Mouse (Mus musculus) stomach, embryonic 14.5 days (tissue): ENCODE measurements around the gene Pabpn1. TPM values are rescaled to one million over a fixed set of nuclear protein-coding genes. Genes with fewer than 3 reads are reported as not detected.

ENCODE experiments used
- ATAC-seq: fragments of 200-750 bp; cut with Nextera tagmentation; 2 replicates; pipeline ENCODE4 v1.8.0; 2017; ENCODE audit warnings: low read depth, moderate TSS enrichment; ENCODE audit not compliant: insufficient number of reproducible peaks, insufficient read depth, low FRiP score
- H3K27ac ChIP-seq: fragments of 300-500 bp; sonication (generic); 2 replicates; pipeline ENCODE4 v1.5.1; 2014; ENCODE audit warnings: mild to moderate bottlenecking, low read length, moderate library complexity, mixed read lengths
- H3K27me3 ChIP-seq: fragments of 300-500 bp; sonication (generic); 2 replicates; pipeline ENCODE4 v1.6.1; 2014; ENCODE audit warnings: low read length, control low read depth, mixed read lengths; ENCODE audit not compliant: control insufficient read depth, insufficient read depth
- H3K36me3 ChIP-seq: fragments of 300-500 bp; sonication (generic); 2 replicates; pipeline ENCODE4 v1.6.1; 2014; ENCODE audit warnings: mild to moderate bottlenecking, control low read depth, low read length, moderate library complexity, mixed read lengths; ENCODE audit not compliant: control insufficient read depth, insufficient read depth
- H3K4me1 ChIP-seq: fragments of 300-500 bp; sonication (generic); 2 replicates; pipeline ENCODE4 v1.6.1; 2014; ENCODE audit warnings: low read length, control low read depth, mixed read lengths; ENCODE audit not compliant: control insufficient read depth, insufficient read depth
- H3K4me2 ChIP-seq: fragments of 300-500 bp; sonication (generic); replicated peaks from 2 replicates; pipeline ENCODE4 v1.6.1; 2014; ENCODE audit warnings: low read depth, low read length, control low read depth
- H3K4me3 ChIP-seq: fragments of 300-500 bp; sonication (generic); 2 replicates; pipeline ENCODE4 v1.5.1; 2014; ENCODE audit warnings: low read depth, low read length, control low read depth
- H3K9ac ChIP-seq: fragments of 300-500 bp; sonication (generic); replicated peaks from 2 replicates; pipeline ENCODE4 v1.6.1; 2014; ENCODE audit warnings: low read depth, mild to moderate bottlenecking, control low read depth, low read length, moderate library complexity, mixed read lengths
- H3K9me3 ChIP-seq: fragments of 300-500 bp; sonication (generic); 2 replicates; pipeline ENCODE4 v1.6.1; 2016; ENCODE audit warnings: low read depth, low read length, control low read depth; ENCODE audit not compliant: control insufficient read depth
- WGBS: fragments of 180-500 bp; shearing (Covaris S2); extraction: QIAGEN DNeasy Blood & Tissue Kit; methylation state at CpG from one replicate; pipeline ENCODE4 v1.1.7; 2014; 5-methylcytosine and 5-hydroxymethylcytosine counted together
- polyA plus RNA-seq: library from polyadenylated mRNA; unstranded; fragments of >200 nt; fragmentation: Nextera tagmentation; extraction: Ambion mirVana; gene quantifications from 2 replicates; pipeline ENCODE4 v1.2.1, GENCODE M21; 2014

The Pabpn1 gene
- polyA plus RNA-seq, 1 experiment from 2014 or later: 136 TPM

DNA sequence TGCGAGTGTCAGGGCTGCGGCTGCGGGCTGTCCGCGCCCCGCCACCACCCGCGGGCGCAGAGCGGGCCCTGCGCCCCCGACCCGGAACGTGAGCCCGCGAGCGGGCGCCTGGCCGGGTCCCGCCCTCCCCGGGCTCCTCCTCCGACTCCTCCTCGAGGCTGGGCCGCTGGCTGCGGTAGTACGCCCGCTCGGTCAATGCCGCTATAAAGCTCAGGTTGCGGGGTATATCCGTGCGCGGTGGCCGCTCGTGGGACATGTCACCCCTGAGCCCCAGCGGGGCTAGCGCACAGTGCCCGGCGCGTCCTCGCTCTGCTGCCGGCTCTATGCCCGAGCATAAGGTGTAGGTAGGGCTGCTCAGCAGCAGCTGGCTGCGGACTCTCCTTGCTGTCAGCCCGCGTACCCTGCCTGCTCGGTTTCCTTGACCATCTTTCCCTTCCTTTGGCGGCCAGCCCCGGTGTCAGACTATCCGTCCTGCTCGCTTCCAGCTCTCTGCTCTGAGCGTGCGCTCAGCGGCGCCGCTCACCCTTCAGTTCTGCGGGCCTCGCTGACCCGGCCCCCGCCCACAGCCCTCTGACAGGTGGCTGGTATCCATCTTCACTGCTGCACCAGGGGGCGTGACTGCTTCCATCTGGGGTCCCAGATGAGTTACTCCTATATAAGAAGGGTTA is 15.1 kb upstream of the Pabpn1 start, which contains the start of gene Ppp1r3e:
TSS of gene Ppp1r3e (minus strand) at position 503 of the 668 bp plus-strand sequence.
- 0% methylated on average over 46 of the region's 61 CpGs for WGBS
- peak; percentile 75 for ATAC-seq
- Histone ChIP-seq H3K4me2 (peak within 1 kb of the TSS; percentile 96), H3K27me3 (no peaks in the 10 kb centered on the region), H3K9ac (peak within 1 kb of the TSS; percentile 57), H3K27ac (peak within 1 kb of the TSS; percentile 80; the same call in 1 of the 2 replicates), H3K9me3 (no peaks in the 10 kb centered on the region), H3K4me3 (peak within 1 kb of the TSS; percentile 71), H3K4me1 (peaks cover 5% of the 10 kb centered on the region; the same call in 1 of the 2 replicates), H3K36me3 (no peaks in the 10 kb centered on the region; the same call in 1 of the 2 replicates)

DNA sequence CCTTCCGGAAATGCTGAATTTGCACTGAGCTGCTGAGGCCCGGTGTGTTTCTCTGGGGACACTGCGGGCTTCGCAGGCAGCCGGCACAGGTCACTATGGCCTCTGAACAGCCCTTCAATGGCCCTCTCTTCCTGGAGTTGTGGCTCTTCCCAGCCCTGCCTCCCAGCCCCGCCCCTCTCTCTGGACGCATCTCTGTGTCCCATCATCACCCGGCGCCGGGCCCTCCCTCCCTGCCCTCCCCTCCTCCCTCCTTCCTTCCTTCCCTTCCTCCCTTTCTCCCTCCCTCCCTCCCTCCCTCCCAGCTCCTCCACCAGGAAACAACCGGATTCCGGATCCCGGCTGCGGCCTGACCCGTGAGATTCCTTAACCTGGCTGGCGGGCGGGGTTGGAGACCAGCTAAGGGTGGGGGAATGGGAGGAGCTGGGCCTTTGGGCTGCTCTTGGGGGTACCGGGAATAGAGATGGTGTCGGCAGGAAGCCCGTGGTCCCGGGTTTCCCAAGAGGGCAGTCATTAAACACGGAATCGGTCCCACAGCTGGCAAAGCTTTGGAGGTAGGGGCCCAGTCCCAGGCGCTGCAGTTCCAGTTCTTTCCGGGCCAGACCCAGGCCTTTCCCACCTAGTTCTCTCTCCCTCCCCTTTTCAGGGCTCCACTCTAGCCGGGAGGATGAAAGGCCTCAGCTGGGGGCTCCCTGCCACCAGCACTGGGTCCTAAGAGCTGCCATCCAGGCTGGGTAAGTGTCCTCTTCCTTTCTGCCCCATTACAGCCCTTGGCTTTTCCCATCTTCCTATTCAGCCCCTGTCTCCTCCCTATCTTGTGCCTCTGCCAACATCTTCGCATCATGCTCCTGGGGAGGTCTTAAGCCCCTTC is 8.9 kb upstream of the Pabpn1 start, which contains the start of the genes Bcl2l2 and Gm20521:
TSS of gene Bcl2l2 (plus strand) at position 224 of the 868 bp plus-strand sequence.
TSS of gene Gm20521 (plus strand) at position 288 of the 868 bp plus-strand sequence.
- Histone ChIP-seq H3K4me2 (peak within 1 kb of the TSS; percentile 84), H3K9ac (peak within 1 kb of the TSS; percentile 79), H3K9me3 (no peaks in the 10 kb centered on the region), H3K27ac (peak within 1 kb of the TSS; percentile 97), H3K4me3 (peak within 1 kb of the TSS; percentile 73), H3K27me3 (no peaks in the 10 kb centered on the region), H3K4me1 (peaks cover 16% of the 10 kb centered on the region), H3K36me3 (peaks cover 12% of the 10 kb centered on the region; the same call in 1 of the 2 replicates)
- ATAC-seq: peak; percentile 84
- WGBS: under 1% methylated on average over 27 of the region's 27 CpGs

DNA sequence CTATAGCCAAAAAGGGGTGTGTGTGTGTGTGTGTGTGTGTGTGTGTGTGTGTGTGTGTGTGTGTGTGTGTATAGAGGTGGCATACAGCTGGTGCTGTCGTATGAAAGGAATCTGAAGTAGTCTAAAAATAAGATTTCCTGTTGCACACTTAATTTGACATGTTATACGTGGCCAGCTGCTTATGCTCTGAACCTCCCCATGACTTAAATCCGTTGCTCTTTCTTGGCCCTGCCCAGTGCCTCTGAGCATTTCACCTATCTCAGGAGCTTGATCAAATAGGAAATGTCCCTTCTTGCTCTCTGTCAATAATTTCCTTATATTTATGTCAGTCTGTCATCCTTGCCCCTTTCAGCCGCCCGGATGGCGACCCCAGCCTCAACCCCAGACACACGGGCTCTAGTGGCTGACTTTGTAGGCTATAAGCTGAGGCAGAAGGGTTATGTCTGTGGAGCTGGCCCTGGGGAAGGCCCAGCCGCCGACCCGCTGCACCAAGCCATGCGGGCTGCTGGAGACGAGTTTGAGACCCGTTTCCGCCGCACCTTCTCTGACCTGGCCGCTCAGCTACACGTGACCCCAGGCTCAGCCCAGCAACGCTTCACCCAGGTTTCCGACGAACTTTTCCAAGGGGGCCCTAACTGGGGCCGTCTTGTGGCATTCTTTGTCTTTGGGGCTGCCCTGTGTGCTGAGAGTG is 8.1 kb upstream of the Pabpn1 start:
- peaks cover 12% of the 10 kb centered on the region; the same call in 1 of the 2 replicates for H3K36me3 ChIP-seq
- peak overlapping the region; percentile 73 for H3K4me3 ChIP-seq
- WGBS: 12% methylated on average over 21 of the region's 21 CpGs
- no peaks in the 10 kb centered on the region for H3K27me3 ChIP-seq
- H3K4me1 ChIP-seq: peaks cover 16% of the 10 kb centered on the region
- H3K27ac ChIP-seq: peak overlapping the region; percentile 97
- peak overlapping the region; percentile 84 for H3K4me2 ChIP-seq
- H3K9me3 ChIP-seq: no peaks in the 10 kb centered on the region
- peak overlapping the region; percentile 79 for H3K9ac ChIP-seq
- 0 out of 2 replicates have a peak, but pooled peaks have one; percentile 2 for ATAC-seq

DNA sequence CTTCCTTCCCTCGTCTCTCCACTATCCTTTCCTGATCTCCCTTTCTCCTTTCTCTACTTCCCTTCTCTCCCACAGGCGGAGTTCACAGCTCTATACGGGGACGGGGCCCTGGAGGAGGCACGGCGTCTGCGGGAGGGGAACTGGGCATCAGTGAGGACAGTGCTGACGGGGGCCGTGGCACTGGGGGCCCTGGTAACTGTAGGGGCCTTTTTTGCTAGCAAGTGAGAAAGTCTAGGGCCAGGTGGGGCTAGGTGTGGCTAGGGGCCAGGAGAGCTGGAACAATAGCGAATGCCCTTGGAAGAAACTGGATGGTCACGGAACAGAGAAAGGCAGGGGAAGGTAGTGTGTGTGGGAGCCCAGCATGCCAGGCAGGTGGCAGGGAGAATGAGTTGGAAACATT is 7.0 kb upstream of the Pabpn1 start:
- H3K4me3 ChIP-seq: no peak overlapping the region
- peak overlapping the region; percentile 12 for H3K4me2 ChIP-seq
- no peak overlapping the region for H3K27ac ChIP-seq
- peaks cover 16% of the 10 kb centered on the region for H3K4me1 ChIP-seq
- H3K9me3 ChIP-seq: no peaks in the 10 kb centered on the region
- ATAC-seq: no peak
- WGBS: 90% methylated on average over 11 of the region's 11 CpGs
- H3K36me3 ChIP-seq: peaks cover 12% of the 10 kb centered on the region; the same call in 1 of the 2 replicates
- H3K9ac ChIP-seq: no peak overlapping the region
- H3K27me3 ChIP-seq: no peaks in the 10 kb centered on the region

DNA sequence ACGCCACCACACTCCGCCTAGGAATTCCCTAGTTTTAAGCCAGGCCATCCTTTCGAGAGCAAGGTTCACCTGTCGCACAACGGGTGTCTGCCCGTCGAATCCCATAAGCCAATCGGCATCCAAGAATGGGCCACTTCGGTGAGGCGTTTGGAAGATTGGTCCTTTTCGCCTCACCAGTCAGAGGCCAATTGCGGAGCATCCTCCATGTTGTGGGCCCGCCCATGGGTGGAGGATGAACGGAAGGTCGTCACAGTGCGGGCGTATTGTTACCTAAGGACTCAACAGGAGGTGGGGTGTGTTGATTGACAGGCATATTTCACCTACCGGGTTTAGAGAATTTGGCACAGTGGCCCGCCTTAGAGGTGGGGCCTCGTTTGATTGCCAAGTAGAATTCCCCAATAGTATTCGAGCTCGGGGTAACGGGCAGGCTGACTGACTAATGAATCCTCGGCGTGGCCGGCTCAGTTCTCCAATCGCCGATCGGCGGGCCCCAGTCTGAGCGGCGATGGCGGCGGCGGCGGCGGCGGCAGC is 1.4 kb downstream of the Pabpn1 start:
- no peaks in the 10 kb centered on the region for H3K9me3 ChIP-seq
- H3K27ac ChIP-seq: peak overlapping the region; percentile 97
- peaks cover 28% of the 10 kb centered on the region for H3K36me3 ChIP-seq
- peak overlapping the region; percentile 95 for H3K4me3 ChIP-seq
- ATAC-seq: peak; percentile 98
- H3K9ac ChIP-seq: peak overlapping the region; percentile 99
- H3K4me2 ChIP-seq: peak overlapping the region; percentile 40
- no peaks in the 10 kb centered on the region for H3K27me3 ChIP-seq
- WGBS: under 1% methylated on average over 38 of the region's 38 CpGs
- H3K4me1 ChIP-seq: 0 out of 2 replicates have a peak, but pooled peaks cover 6% of the 10 kb centered on the region

DNA sequence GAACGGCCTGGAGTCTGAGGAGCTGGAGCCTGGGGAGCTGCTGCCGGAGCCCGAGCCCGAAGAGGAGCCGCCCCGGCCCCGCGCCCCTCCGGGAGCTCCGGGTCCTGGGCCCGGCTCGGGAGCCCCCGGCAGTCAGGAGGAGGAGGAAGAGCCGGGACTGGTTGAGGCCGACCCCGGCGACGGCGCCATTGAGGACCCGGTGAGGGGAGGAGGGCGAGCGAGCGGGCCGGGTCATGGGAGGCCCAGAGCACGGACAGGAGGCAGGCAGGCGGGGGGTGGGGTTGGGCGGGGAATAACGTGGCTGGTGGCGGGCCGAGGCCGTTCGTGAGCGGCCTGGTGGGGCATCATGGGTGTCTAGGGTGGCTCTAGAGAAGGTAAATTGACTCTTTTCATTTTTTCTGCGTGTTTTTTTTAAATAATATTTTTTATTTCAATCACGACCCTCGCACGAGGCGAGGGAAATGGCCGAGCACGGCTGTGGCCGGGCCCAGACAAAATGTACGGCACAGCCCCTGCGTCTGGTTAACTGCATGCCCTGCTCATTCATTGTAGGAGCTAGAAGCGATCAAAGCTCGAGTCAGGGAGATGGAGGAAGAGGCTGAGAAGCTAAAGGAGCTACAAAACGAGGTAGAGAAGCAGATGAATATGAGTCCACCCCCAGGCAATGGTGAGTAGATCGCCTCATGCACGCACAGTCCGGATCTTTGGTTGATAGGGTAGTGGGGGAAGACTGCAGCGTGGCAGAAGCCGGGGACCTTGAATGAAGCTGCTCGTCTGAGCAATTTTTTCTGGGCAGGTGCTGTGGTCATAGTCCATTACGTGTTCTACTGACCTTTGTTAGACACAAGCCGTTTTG is 2.2 kb downstream of the Pabpn1 start:
- ATAC-seq: peak; percentile 69
- H3K27me3 ChIP-seq: no peaks in the 10 kb centered on the region
- H3K27ac ChIP-seq: peak overlapping the region; percentile 97
- peaks cover 28% of the 10 kb centered on the region for H3K36me3 ChIP-seq
- under 1% methylated on average over 54 of the region's 54 CpGs for WGBS
- peak overlapping the region; percentile 99 for H3K9ac ChIP-seq
- 0 out of 2 replicates have a peak, but pooled peaks cover 6% of the 10 kb centered on the region for H3K4me1 ChIP-seq
- peak overlapping the region; percentile 49 for H3K4me2 ChIP-seq
- H3K9me3 ChIP-seq: no peaks in the 10 kb centered on the region
- H3K4me3 ChIP-seq: peak overlapping the region; percentile 95

DNA sequence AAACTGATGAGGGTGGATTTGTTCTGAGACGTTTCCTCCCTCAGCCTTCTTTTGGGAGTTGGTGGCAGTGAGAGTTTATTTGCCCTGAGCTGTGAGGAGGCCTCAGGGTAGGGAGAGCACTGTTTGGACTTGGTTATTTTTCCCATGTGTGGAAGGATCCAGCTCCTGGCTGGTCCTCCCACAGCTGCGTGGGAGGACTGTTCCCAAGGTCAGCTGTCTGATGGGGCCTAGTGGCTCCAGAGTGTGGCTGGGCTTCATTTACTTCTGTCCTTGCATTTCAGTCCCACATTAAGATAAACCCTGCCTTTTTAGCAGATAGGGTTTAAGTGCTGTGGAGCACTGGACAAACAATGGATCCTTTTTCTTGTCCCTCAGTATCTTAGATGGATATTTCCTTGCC is 5.1 kb downstream of the Pabpn1 start:
- no peaks in the 10 kb centered on the region for H3K9me3 ChIP-seq

More for the DNA sequence above, 5.1 kb downstream of the Pabpn1 start:
- H3K27ac ChIP-seq: peak overlapping the region; percentile 15; the same call in 1 of the 2 replicates
- H3K4me1 ChIP-seq: 0 out of 2 replicates have a peak, but pooled peaks cover 6% of the 10 kb centered on the region
- no peak for ATAC-seq
- H3K27me3 ChIP-seq: no peaks in the 10 kb centered on the region
- H3K36me3 ChIP-seq: peaks cover 28% of the 10 kb centered on the region
- H3K4me3 ChIP-seq: no peak overlapping the region
- no peak overlapping the region for H3K9ac ChIP-seq
- WGBS: 51% methylated on average over 2 of the region's 2 CpGs
- H3K4me2 ChIP-seq: no peak overlapping the region
